Mouse (Mus musculus) CH12.LX (cell line): ENCODE results near the gene Coq10a.

ENCODE experiments used
- CTCF ChIP-seq, 2 experiments: IDR thresholded peaks in 1 of 2; conservative IDR thresholded peaks in 1 of 2; 2 replicates each; pipeline ENCODE4 v1.5.1; 2011 to 2012; ENCODE audit warnings: low read depth in 2 of 2, low read length in 2 of 2, improper control_type of control experiment in 1 of 2, inconsistent platforms in 1 of 2, mild to moderate bottlenecking in 1 of 2, moderate library complexity in 1 of 2
- E2F4 ChIP-seq: IDR thresholded peaks from 2 replicates; pipeline ENCODE4 v1.6.1; 2011; ENCODE audit warnings: low read depth, low read length, improper control_type of control experiment; ENCODE audit not compliant: insufficient replicate concordance
- EP300 ChIP-seq: IDR thresholded peaks from 2 replicates; pipeline ENCODE4 v1.6.1; 2011; ENCODE audit warnings: low read length, improper control_type of control experiment
- GABPA ChIP-seq: IDR thresholded peaks from 2 replicates; pipeline ENCODE4 v1.6.1; 2012; ENCODE audit warnings: low read depth, low read length, improper control_type of control experiment, inconsistent platforms; ENCODE audit not compliant: insufficient replicate concordance
- MAX ChIP-seq: IDR thresholded peaks from 2 replicates; pipeline ENCODE4 v1.6.1; 2011; ENCODE audit warnings: low read length, improper control_type of control experiment
- MEF2A ChIP-seq: IDR thresholded peaks from 2 replicates; pipeline ENCODE4 v1.6.1; 2014; ENCODE audit warnings: low read depth, mild to moderate bottlenecking, inconsistent platforms, low read length, improper control_type of control experiment, borderline replicate concordance
- POLR2A ChIP-seq: IDR thresholded peaks from 2 replicates; pipeline ENCODE4 v1.6.1; 2011; ENCODE audit warnings: low read depth, mild to moderate bottlenecking, improper control_type of control experiment, low read length
- SMC3 ChIP-seq: IDR thresholded peaks from 2 replicates; pipeline ENCODE4 v1.6.1; 2011; ENCODE audit warnings: low read depth, low read length, improper control_type of control experiment
- UBTF ChIP-seq: IDR thresholded peaks from 2 replicates; pipeline ENCODE4 v1.6.1; 2012; ENCODE audit warnings: low read depth, mild to moderate bottlenecking, inconsistent platforms, low read length, improper control_type of control experiment, moderate library complexity
- USF2 ChIP-seq: conservative IDR thresholded peaks from 2 replicates; pipeline ENCODE4 v1.6.1; 2011; ENCODE audit warnings: low read depth, low read length, improper control_type of control experiment

- no peak for TF ChIP-seq E2F4
- no peak for TF ChIP-seq EP300
- TF ChIP-seq USF2, result no peak
- TF ChIP-seq CTCF (conservative IDR thresholded peaks at IDR 0.05 in 1 of 2, IDR thresholded peaks at IDR 0.05 in 1 of 2; ENCODE audit: low read depth in 2 of 2, low read length in 2 of 2), result no peak
- no peak for TF ChIP-seq SMC3
- no peak for TF ChIP-seq GABPA
- TF ChIP-seq MEF2A, result no peak
- no peak for TF ChIP-seq MAX
- TF ChIP-seq UBTF, result no peak
- TF ChIP-seq POLR2A, result no peak
Observed at GRCm38 (mm10) chr10:128379260-128379659, 10.5 kb upstream of the Coq10a start.
